Mouse (Mus musculus): ENCODE data around the gene Lypd1.
A peak's percentile ranks its signal among the peaks of the same experiment; 100 is the strongest.

Lypd1 gene

GRCm38 (mm10) chr1:125912601-125913600 is at the start of gene Lypd1:
Gene Lypd1, minus strand, starts transcription at chr1:125913101.
- no peak for ATAC-seq (ENCODE audit: low TSS enrichment)

- no peak for ATAC-seq (ENCODE audit: low TSS enrichment)
Observed at GRCm38 (mm10) chr1:125951026-125951425, 38.1 kb upstream of the Lypd1 start.

- no peak for ATAC-seq (ENCODE audit: low TSS enrichment)
Observed at GRCm38 (mm10) chr1:125949076-125949475, 36.2 kb upstream of the Lypd1 start.

GRCm38 (mm10) chr1:125945136-125945535 is 32.2 kb upstream of the Lypd1 start:
- peak; percentile 80 for ATAC-seq (ENCODE audit: low TSS enrichment)

GRCm38 (mm10) chr1:125943305-125943704 is 30.4 kb upstream of the Lypd1 start:
- no peak for ATAC-seq (ENCODE audit: low TSS enrichment)

GRCm38 (mm10) chr1:125925486-125925885 is 12.6 kb upstream of the Lypd1 start:
- ATAC-seq (ENCODE audit: low TSS enrichment) = peak; percentile 69

- no peak for ATAC-seq (ENCODE audit: low TSS enrichment)
Observed at GRCm38 (mm10) chr1:125923062-125923461, 10.2 kb upstream of the Lypd1 start.

GRCm38 (mm10) chr1:125920696-125921095 is 7.8 kb upstream of the Lypd1 start:
- ATAC-seq (ENCODE audit: low TSS enrichment) = no peak

- peak; percentile 69 for ATAC-seq (ENCODE audit: low TSS enrichment)
Observed at GRCm38 (mm10) chr1:125911901-125912445, 928 bp downstream of the Lypd1 start.

GRCm38 (mm10) chr1:125911337-125911900 is 1.5 kb downstream of the Lypd1 start:
- ATAC-seq (ENCODE audit: low TSS enrichment) = peak; percentile 72

GRCm38 (mm10) chr1:125910871-125911265 is 2.0 kb downstream of the Lypd1 start:
- ATAC-seq (ENCODE audit: low TSS enrichment) = no peak

- ATAC-seq (ENCODE audit: low TSS enrichment) = no peak
Observed at GRCm38 (mm10) chr1:125910211-125910870, 2.6 kb downstream of the Lypd1 start.

- no peak for ATAC-seq (ENCODE audit: low TSS enrichment)
Observed at GRCm38 (mm10) chr1:125893158-125893557, 19.7 kb downstream of the Lypd1 start.

GRCm38 (mm10) chr1:125870056-125870455 is 42.8 kb downstream of the Lypd1 start:
- ATAC-seq (ENCODE audit: low TSS enrichment) = no peak

- peak; percentile 94 for ATAC-seq (ENCODE audit: low TSS enrichment)
Observed at GRCm38 (mm10) chr1:125858631-125859030, 54.3 kb downstream of the Lypd1 start.

GRCm38 (mm10) chr1:125854646-125855045 is 58.3 kb downstream of the Lypd1 start:
- no peak for ATAC-seq (ENCODE audit: low TSS enrichment)

GRCm38 (mm10) chr1:125839746-125840392 is 73.0 kb downstream of the Lypd1 start:
- no peak for ATAC-seq (ENCODE audit: low TSS enrichment)

GRCm38 (mm10) chr1:125837507-125837906 is 75.4 kb downstream of the Lypd1 start:
- no peak for ATAC-seq (ENCODE audit: low TSS enrichment)

- no peak for ATAC-seq (ENCODE audit: low TSS enrichment)
Observed at GRCm38 (mm10) chr1:125823611-125824010, 89.3 kb downstream of the Lypd1 start.

- ATAC-seq (ENCODE audit: low TSS enrichment) = no peak
Observed at GRCm38 (mm10) chr1:125821101-125821500, 91.8 kb downstream of the Lypd1 start.
